14 mouse cellular contexts compared by ENCODE assay signal in the genomic region with DNA sequence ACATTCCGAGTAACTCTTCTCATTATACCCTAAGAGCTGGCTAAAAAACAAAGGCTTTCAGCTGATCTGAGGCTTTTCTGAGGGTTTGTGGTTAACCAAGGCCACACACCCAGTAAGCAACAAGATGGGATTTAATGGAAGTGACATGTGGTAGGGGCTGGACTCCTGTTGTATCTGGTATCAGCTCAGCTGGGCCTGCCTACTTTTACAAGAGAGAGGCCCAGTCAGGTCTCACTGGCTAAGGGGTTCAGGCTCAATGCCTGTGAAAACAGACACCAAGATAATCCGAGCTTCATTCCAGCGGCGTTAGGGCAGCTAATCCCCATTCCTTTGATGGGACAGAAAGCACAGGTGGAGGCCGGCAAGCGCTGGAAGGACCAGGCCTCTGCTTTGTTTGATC.
DNase-seq lines count a peak whose midpoint lies in the region; ATAC-seq lines count a peak whose summit lies in the region.
"Had no signal": no experiment of that assay in that cellular context is flagged by ENCODE, and none has a peak within 500 bp of the region (broad histone marks: within the 10 kb centered on the region; RNA-seq: fewer than 3 reads in every experiment).

No protein-coding gene starts in this region.

- peaks cover 39% of the 10 kb centered on the region for H3K4me1 ChIP-seq in kidney, embryonic 15.5 days
- H3K4me1 ChIP-seq in intestine, embryonic 14.5 days (replicated peaks; ENCODE audit: control insufficient read depth, insufficient read depth, low read length) = peaks cover 12% of the 10 kb centered on the region
- peaks cover 2% of the 10 kb centered on the region; the same call in 1 of the 2 replicates for H3K4me1 ChIP-seq in hindbrain, embryonic 12.5 days
- H3K4me1 ChIP-seq: neural tube, embryonic 13.5 days had no signal

- H3K9me3 ChIP-seq in kidney, embryonic 15.5 days (replicated peaks) = no peaks in the 10 kb centered on the region
- no peaks in the 10 kb centered on the region for H3K9me3 ChIP-seq in intestine, embryonic 14.5 days (ENCODE audit: control insufficient read depth, low read length)
- no peaks in the 10 kb centered on the region for H3K9me3 ChIP-seq in hindbrain, embryonic 12.5 days (replicated peaks)
- H3K9me3 ChIP-seq: G1E; neural tube, embryonic 13.5 days had no signal

- H3K4me3 ChIP-seq in kidney, embryonic 15.5 days (replicated peaks) = no peak overlapping the region
- H3K4me3 ChIP-seq in intestine, embryonic 14.5 days (ENCODE audit: low read depth, low read length) = no peak overlapping the region
- no peak overlapping the region for H3K4me3 ChIP-seq in hindbrain, embryonic 12.5 days
- H3K4me3 ChIP-seq: megakaryocyte, embryonic 14.5 days; neural tube, embryonic 13.5 days had no signal

- no peak for DNase-seq in kidney, adult 9 months
- peak; percentile 28 for DNase-seq in embryo, embryonic 10.5 days (ENCODE audit: low spot score)
- no peak for DNase-seq in intestine, embryonic 14.5 days (ENCODE audit: low spot score)
- DNase-seq in cerebellum, postnatal 10 days = no peak
- no peak for DNase-seq in layer of hippocampus, adult 9-10 months (ENCODE audit: low spot score)
- DNase-seq: cerebellum, postnatal 25 days; gastrocnemius, postnatal 10 days; spleen, adult 18-20 months had no signal

- 31% methylated on average over 6 of the region's 6 CpGs for WGBS in kidney, embryonic 15.5 days
- WGBS in intestine, embryonic 14.5 days = 32% methylated on average over 6 of the region's 6 CpGs
- 30% methylated on average over 6 of the region's 6 CpGs for WGBS in hindbrain, embryonic 12.5 days

- no peaks in the 10 kb centered on the region for H3K36me3 ChIP-seq in kidney, embryonic 15.5 days
- H3K36me3 ChIP-seq in intestine, embryonic 14.5 days (ENCODE audit: control insufficient read depth, insufficient read depth, low read length) = no peaks in the 10 kb centered on the region
- no peaks in the 10 kb centered on the region for H3K36me3 ChIP-seq in hindbrain, embryonic 12.5 days
- H3K36me3 ChIP-seq: G1E; neural tube, embryonic 13.5 days had no signal

- H3K27ac ChIP-seq in kidney, embryonic 15.5 days = peak overlapping the region; percentile 73
- H3K27ac ChIP-seq in intestine, embryonic 14.5 days (ENCODE audit: low read depth) = peak overlapping the region; percentile 14
- H3K27ac ChIP-seq in hindbrain, embryonic 12.5 days = no peak overlapping the region
- H3K27ac ChIP-seq: neural tube, embryonic 13.5 days had no signal

- H3K4me2 ChIP-seq in kidney, embryonic 15.5 days = no peak overlapping the region
- H3K4me2 ChIP-seq in intestine, embryonic 14.5 days (ENCODE audit: low read length) = no peak overlapping the region
- no peak overlapping the region for H3K4me2 ChIP-seq in hindbrain, embryonic 12.5 days (replicated peaks)
- H3K4me2 ChIP-seq: neural tube, embryonic 13.5 days had no signal

- ATAC-seq in kidney, embryonic 15.5 days (replicated peaks; ENCODE audit: low FRiP score) = peak; percentile 46; the same call in 1 of the 2 replicates
- ATAC-seq in intestine, embryonic 14.5 days (replicated peaks; ENCODE audit: low FRiP score, low TSS enrichment, low read depth) = peak; percentile 47; the same call in 1 of the 2 replicates
- peak; percentile 41; the same call in 1 of the 2 replicates for ATAC-seq in megakaryocyte-erythroid progenitor cell, adult 5-6 weeks (replicated peaks; ENCODE audit: low FRiP score, low TSS enrichment, poor library complexity, severe bottlenecking)
- no peak for ATAC-seq in hindbrain, embryonic 12.5 days (ENCODE audit: low FRiP score)

- H3K27me3 ChIP-seq in kidney, embryonic 15.5 days = no peaks in the 10 kb centered on the region
- H3K27me3 ChIP-seq in intestine, embryonic 14.5 days (replicated peaks; ENCODE audit: control insufficient read depth, insufficient read depth, low read length) = no peaks in the 10 kb centered on the region
- H3K27me3 ChIP-seq in hindbrain, embryonic 12.5 days = no peaks in the 10 kb centered on the region
- H3K27me3 ChIP-seq: neural tube, embryonic 13.5 days had no signal

- H3K9ac ChIP-seq in kidney, embryonic 15.5 days = no peak overlapping the region
- H3K9ac ChIP-seq in intestine, embryonic 14.5 days (ENCODE audit: low read length) = no peak overlapping the region
- H3K9ac ChIP-seq in hindbrain, embryonic 12.5 days = no peak overlapping the region
- H3K9ac ChIP-seq: neural tube, embryonic 13.5 days had no signal
